Comparison of ENCODE assay signal across 9 mouse cellular contexts in the genomic region with DNA sequence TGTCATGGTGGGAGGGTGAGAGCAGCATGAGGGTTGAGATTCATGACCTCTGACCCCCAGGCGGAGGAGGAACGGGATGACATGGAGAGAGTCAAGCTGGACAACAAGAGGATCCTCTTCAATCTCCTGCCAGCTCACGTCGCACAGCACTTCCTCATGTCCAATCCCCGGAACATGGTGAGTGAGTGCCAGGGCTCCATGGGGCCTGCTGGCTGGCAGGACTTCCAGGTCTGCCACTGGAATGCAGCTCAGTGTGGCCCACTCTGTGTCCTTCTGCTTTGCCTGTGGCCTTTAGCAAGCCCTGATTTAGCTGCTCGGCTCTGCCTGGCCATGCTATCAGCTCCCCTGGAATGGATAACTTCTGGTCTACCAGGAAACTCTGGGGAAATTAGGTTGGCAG. TPM values are rescaled to one million over a fixed set of nuclear protein-coding genes. Genes with fewer than 3 reads are reported as not detected.
DNase-seq lines count a peak whose midpoint lies in the region; ATAC-seq and TF ChIP-seq lines count a peak whose summit lies in the region.
"Had no signal": no experiment of that assay in that cellular context is flagged by ENCODE, and none has a peak within 500 bp of the region (broad histone marks: within the 10 kb centered on the region; RNA-seq: fewer than 3 reads in every experiment).

No protein-coding gene starts in this region.

- no peak for TF ChIP-seq EP300 in liver, postnatal 0 days (IDR thresholded peaks at IDR 0.05; ENCODE audit: low read depth)

- H3K9me3 ChIP-seq in kidney, embryonic 15.5 days (replicated peaks), result no peaks in the 10 kb centered on the region
- no peaks in the 10 kb centered on the region for H3K9me3 ChIP-seq in kidney, embryonic 14.5 days (ENCODE audit: control insufficient read depth, low read length)
- H3K9me3 ChIP-seq in liver, postnatal 0 days (ENCODE audit: low read length), result no peaks in the 10 kb centered on the region
- H3K9me3 ChIP-seq: neural tube, embryonic 12.5 days had no signal

- no peak for TF ChIP-seq CTCF in liver, postnatal 0 days (IDR thresholded peaks at IDR 0.05; ENCODE audit: low read depth)

- ATAC-seq in kidney, embryonic 15.5 days (replicated peaks; ENCODE audit: low FRiP score), result no peak
- no peak for ATAC-seq in kidney, embryonic 14.5 days (ENCODE audit: low FRiP score, low TSS enrichment)
- ATAC-seq in liver, postnatal 0 days, result no peak

- no peak overlapping the region for H3K4me2 ChIP-seq in kidney, embryonic 15.5 days
- H3K4me2 ChIP-seq in kidney, embryonic 14.5 days (replicated peaks; ENCODE audit: low read depth, low read length), result no peak overlapping the region
- no peak overlapping the region for H3K4me2 ChIP-seq in liver, postnatal 0 days (ENCODE audit: low read depth, low read length)
- H3K4me2 ChIP-seq: neural tube, embryonic 12.5 days had no signal

- H3K9ac ChIP-seq in kidney, embryonic 15.5 days, result no peak overlapping the region
- no peak overlapping the region for H3K9ac ChIP-seq in kidney, embryonic 14.5 days (ENCODE audit: low read depth, low read length)
- no peak overlapping the region for H3K9ac ChIP-seq in liver, postnatal 0 days (replicated peaks)
- H3K9ac ChIP-seq: neural tube, embryonic 12.5 days had no signal

- WGBS in kidney, embryonic 15.5 days, result 50% methylated on average over 6 of the region's 6 CpGs
- 61% methylated on average over 6 of the region's 6 CpGs for WGBS in kidney, embryonic 14.5 days
- 56% methylated on average over 6 of the region's 6 CpGs for WGBS in liver, postnatal 0 days (ENCODE audit: insufficient replicate concordance)

- no peak overlapping the region for H3K4me3 ChIP-seq in kidney, embryonic 15.5 days (replicated peaks)
- H3K4me3 ChIP-seq in kidney, embryonic 14.5 days (ENCODE audit: low read length), result no peak overlapping the region
- no peak overlapping the region for H3K4me3 ChIP-seq in liver, postnatal 0 days (ENCODE audit: low read depth, low read length)
- H3K4me3 ChIP-seq: neural tube, embryonic 12.5 days had no signal

- DNase-seq in cerebellum, adult 11 months, result peak; percentile 58
- DNase-seq in cerebellum, postnatal 14 days, result peak; percentile 62 to 71
- no peak for DNase-seq in liver, postnatal 0 days
- no peak for DNase-seq in right cerebral cortex, postnatal 4 days
- no peak for DNase-seq in frontal cortex, postnatal 10 days (ENCODE audit: low spot score in 2 of 2)
- DNase-seq: heart, postnatal 36 days had no signal

- H3K27ac ChIP-seq in kidney, embryonic 15.5 days, result peak overlapping the region; percentile 72
- no peak overlapping the region for H3K27ac ChIP-seq in kidney, embryonic 14.5 days (ENCODE audit: low read depth, low read length)
- H3K27ac ChIP-seq in liver, postnatal 0 days (ENCODE audit: low read depth), result peak overlapping the region; percentile 41
- H3K27ac ChIP-seq: neural tube, embryonic 12.5 days had no signal

- peaks cover 24% of the 10 kb centered on the region for H3K4me1 ChIP-seq in kidney, embryonic 15.5 days
- no peaks in the 10 kb centered on the region for H3K4me1 ChIP-seq in kidney, embryonic 14.5 days (ENCODE audit: control insufficient read depth, insufficient read depth, low read length)
- H3K4me1 ChIP-seq in liver, postnatal 0 days (ENCODE audit: insufficient read depth), result peaks cover 11% of the 10 kb centered on the region

- no peaks in the 10 kb centered on the region for H3K27me3 ChIP-seq in kidney, embryonic 15.5 days
- no peaks in the 10 kb centered on the region for H3K27me3 ChIP-seq in kidney, embryonic 14.5 days (ENCODE audit: control insufficient read depth, insufficient read depth, low read length)
- no peaks in the 10 kb centered on the region for H3K27me3 ChIP-seq in liver, postnatal 0 days (ENCODE audit: insufficient read depth, low read length)
- H3K27me3 ChIP-seq: neural tube, embryonic 12.5 days had no signal

- H3K36me3 ChIP-seq in kidney, embryonic 15.5 days, result no peaks in the 10 kb centered on the region
- no peaks in the 10 kb centered on the region for H3K36me3 ChIP-seq in kidney, embryonic 14.5 days (ENCODE audit: control insufficient read depth, insufficient read depth, low read length)
- H3K36me3 ChIP-seq in liver, postnatal 0 days (replicated peaks; ENCODE audit: insufficient read depth, low read length), result no peaks in the 10 kb centered on the region
- H3K36me3 ChIP-seq: neural tube, embryonic 12.5 days had no signal

RNA-seq across cellular contexts. Expression of a gene that starts 28.2 kb away (rescaled TPM):
- not detected in 2 replicates for polyA plus RNA-seq in kidney, embryonic 15.5 days (2015; fragmentation: Nextera tagmentation; extraction: Ambion mirVana)
- polyA plus RNA-seq in kidney, embryonic 14.5 days (2014; fragmentation: Nextera tagmentation; extraction: Ambion mirVana), result not detected in 2 replicates
- 0.11 TPM in 2 replicates for polyA plus RNA-seq in liver, postnatal 0 days (2015; fragmentation: Nextera tagmentation; extraction: Ambion mirVana)
- polyA plus RNA-seq: neural tube, embryonic 12.5 days had no signal

RNA-seq across cellular contexts. Expression of a gene that starts 37.4 kb away (rescaled TPM):
- 5.6 and 8.3 TPM in 2 replicates for polyA plus RNA-seq in kidney, embryonic 15.5 days (2015; fragmentation: Nextera tagmentation; extraction: Ambion mirVana)
- 2.5 and 3.3 TPM in 2 replicates for polyA plus RNA-seq in kidney, embryonic 14.5 days (2014; fragmentation: Nextera tagmentation; extraction: Ambion mirVana)
- 1,301 and 1,767 TPM in 2 replicates for polyA plus RNA-seq in liver, postnatal 0 days (2015; fragmentation: Nextera tagmentation; extraction: Ambion mirVana)

RNA-seq across cellular contexts. Expression of a gene that starts 53.6 kb away (rescaled TPM):
- 82.7 and 90.6 TPM in 2 replicates for polyA plus RNA-seq in kidney, embryonic 15.5 days (2015; fragmentation: Nextera tagmentation; extraction: Ambion mirVana)
- 45.2 and 70.4 TPM in 2 replicates for polyA plus RNA-seq in kidney, embryonic 14.5 days (2014; fragmentation: Nextera tagmentation; extraction: Ambion mirVana)
- polyA plus RNA-seq in liver, postnatal 0 days (2015; fragmentation: Nextera tagmentation; extraction: Ambion mirVana), result 27.4 and 31.3 TPM in 2 replicates

Comparison
In these comparisons a context has a peak if more than half of its experiments do, and no peak if none do; other contexts are left out.
1. DNase-seq: peak in cerebellum, adult 11 months (single experiment) and cerebellum, postnatal 14 days (2 of 2); none in liver, postnatal 0 days (single experiment), right cerebral cortex, postnatal 4 days (single experiment) and frontal cortex, postnatal 10 days (0 of 2).
2. RNA of a gene that starts 37.4 kb away (polyA plus RNA-seq): 1,301 to 1,767 TPM in liver, postnatal 0 days; 5.6 to 8.3 TPM in kidney, embryonic 15.5 days and 2.5 to 3.3 TPM in kidney, embryonic 14.5 days; every median in the first group is over 100 times any median in the second.